Mouse (Mus musculus): Measurements from ENCODE around the gene Sirt1. TPM values are rescaled to one million over a fixed set of nuclear protein-coding genes. Genes with fewer than 3 reads are reported as not detected.
"Not testable (repeated sequence)": the region's sequence is repeated elsewhere in the genome, so short reads cannot be mapped to it uniquely, and the experiment has no call there.

The Sirt1 gene
- total RNA-seq, 4 experiments from 2014 or later, result 14.1 to 16.0 (median 15.3) TPM

GRCm38 (mm10) chr10:63388948-63389347, 7.4 kb upstream of the Sirt1 start:
- DNase-seq (ENCODE audit: low spot score in 2 of 2), result no peak

- no peak for DNase-seq (ENCODE audit: low spot score in 2 of 2)
These were observed 5.5 kb upstream of the Sirt1 start for GRCm38 (mm10) chr10:63386991-63387390.

GRCm38 (mm10) chr10:63386444-63386843, 4.9 kb upstream of the Sirt1 start:
- peak; percentile 83 to 88 for DNase-seq (ENCODE audit: low spot score in 2 of 2)

GRCm38 (mm10) chr10:63385897-63386296, 4.4 kb upstream of the Sirt1 start:
- not testable (repeated sequence) for DNase-seq (ENCODE audit: low spot score in 2 of 2)

- peak; percentile 78 to 83 for DNase-seq (ENCODE audit: low spot score in 2 of 2)
These were observed 1.1 kb upstream of the Sirt1 start, which contains the start of gene Dnajc12 for GRCm38 (mm10) chr10:63382372-63383279. Dnajc12 (plus strand) TSS chr10:63382443.

GRCm38 (mm10) chr10:63378948-63379680, 2.4 kb downstream of the Sirt1 start:
- DNase-seq (ENCODE audit: low spot score in 2 of 2), result no peak

GRCm38 (mm10) chr10:63377468-63377867, 4.0 kb downstream of the Sirt1 start:
- peak in 1 of 2 experiments; percentile 62 for DNase-seq (ENCODE audit: low spot score in 2 of 2)

- DNase-seq (ENCODE audit: low spot score in 2 of 2), result no peak
These were observed 5.2 kb downstream of the Sirt1 start for GRCm38 (mm10) chr10:63376303-63376702.

- DNase-seq (ENCODE audit: low spot score in 2 of 2), result no peak
These were observed 13.5 kb downstream of the Sirt1 start for GRCm38 (mm10) chr10:63368041-63368440.

- DNase-seq (ENCODE audit: low spot score in 2 of 2), result no peak
These were observed 14.1 kb downstream of the Sirt1 start for GRCm38 (mm10) chr10:63367386-63367785.

GRCm38 (mm10) chr10:63365918-63366455, 15.5 kb downstream of the Sirt1 start:
- no peak for DNase-seq (ENCODE audit: low spot score in 2 of 2)

GRCm38 (mm10) chr10:63360502-63360901, 21.0 kb downstream of the Sirt1 start:
- no peak for DNase-seq (ENCODE audit: low spot score in 2 of 2)

GRCm38 (mm10) chr10:63352111-63352510, 29.4 kb downstream of the Sirt1 start:
- no peak for DNase-seq (ENCODE audit: low spot score in 2 of 2)

- DNase-seq (ENCODE audit: low spot score in 2 of 2), result not testable (repeated sequence)
These were observed 30.4 kb downstream of the Sirt1 start for GRCm38 (mm10) chr10:63351099-63351498.

GRCm38 (mm10) chr10:63350666-63351065, 30.8 kb downstream of the Sirt1 start:
- DNase-seq (ENCODE audit: low spot score in 2 of 2), result no peak

GRCm38 (mm10) chr10:63348291-63348690, 33.2 kb downstream of the Sirt1 start:
- DNase-seq (ENCODE audit: low spot score in 2 of 2), result no peak

- no peak for DNase-seq (ENCODE audit: low spot score in 2 of 2)
These were observed 36.8 kb downstream of the Sirt1 start for GRCm38 (mm10) chr10:63344751-63345150.

- DNase-seq (ENCODE audit: low spot score in 2 of 2), result no peak
These were observed 40.2 kb downstream of the Sirt1 start for GRCm38 (mm10) chr10:63341351-63341750.

- DNase-seq (ENCODE audit: low spot score in 2 of 2), result peak; percentile 59 to 77
These were observed 42.4 kb downstream of the Sirt1 start for GRCm38 (mm10) chr10:63338914-63339643.

GRCm38 (mm10) chr10:63337951-63338836, 43.3 kb downstream of the Sirt1 start:
- peak in 1 of 2 experiments; percentile 32 for DNase-seq (ENCODE audit: low spot score in 2 of 2)
